Mouse (Mus musculus) MEL (cell line): Measurements from ENCODE around the gene Tfdp2. TPM values are rescaled to one million over a fixed set of nuclear protein-coding genes. Genes with fewer than 3 reads are reported as not detected.

Experiments
- DNase-seq: peaks from one replicate; pipeline ENCODE4 v3.0.0; 2011; ENCODE audit warnings: low read depth, low spot score
- H3K27ac ChIP-seq: 2 replicates; pipeline ENCODE4 v1.5.1; 2012; ENCODE audit warnings: low read depth, mild to moderate bottlenecking, control low read depth, low read length, moderate library complexity; ENCODE audit not compliant: control insufficient read depth
- H3K27me3 ChIP-seq, 2 experiments: fragments of 150-350 bp in 1 of 2; sonication (generic) in 1 of 2; 2 replicates each; pipeline ENCODE4 v1.6.1; 2012; ENCODE audit warnings: low read length in 2 of 2, mild to moderate bottlenecking in 2 of 2, improper control_type of control experiment in 1 of 2, moderate library complexity in 1 of 2; ENCODE audit not compliant: insufficient read depth in 2 of 2, control insufficient read depth in 1 of 2
- H3K36me3 ChIP-seq, 2 experiments: 2 replicates each; pipeline ENCODE4 v1.6.1; 2012 to 2014; ENCODE audit warnings: low read length in 2 of 2, improper control_type of control experiment in 1 of 2, inconsistent platforms in 1 of 2, mild to moderate bottlenecking in 1 of 2; ENCODE audit not compliant: insufficient read depth in 2 of 2, control insufficient read depth in 1 of 2
- H3K4me1 ChIP-seq, 2 experiments: fragments of 150-350 bp in 1 of 2; sonication (generic) in 1 of 2; 2 replicates each; pipeline ENCODE4 v1.6.1; 2012; ENCODE audit warnings: low read length in 2 of 2, improper control_type of control experiment in 1 of 2, mild to moderate bottlenecking in 1 of 2; ENCODE audit not compliant: insufficient read depth in 2 of 2, control insufficient read depth in 1 of 2
- H3K4me3 ChIP-seq, 2 experiments: fragments of 150-350 bp in 1 of 2; sonication (generic) in 1 of 2; 2 replicates each; pipeline ENCODE4 v1.5.1; 2012; ENCODE audit warnings: low read depth in 2 of 2, low read length in 2 of 2, mild to moderate bottlenecking in 2 of 2, moderate library complexity in 2 of 2, control low read depth in 1 of 2, improper control_type of control experiment in 1 of 2; ENCODE audit not compliant: control insufficient read depth in 1 of 2, insufficient read depth in 1 of 2
- H3K79me2 ChIP-seq: 2 replicates; pipeline ENCODE4 v1.6.1; 2012; ENCODE audit warnings: mild to moderate bottlenecking, low read length, moderate library complexity; ENCODE audit not compliant: control insufficient read depth, poor library complexity, insufficient read depth
- H3K9ac ChIP-seq: 2 replicates; pipeline ENCODE4 v1.6.1; 2012; ENCODE audit warnings: low read depth, mild to moderate bottlenecking, control low read depth, low read length, moderate library complexity; ENCODE audit not compliant: control insufficient read depth, poor library complexity, severe bottlenecking
- H3K9me3 ChIP-seq: fragments of 150-350 bp; sonication (generic); replicated peaks from 2 replicates; pipeline ENCODE4 v1.6.1; 2012; ENCODE audit warnings: mild to moderate bottlenecking, low read length, improper control_type of control experiment, moderate library complexity; ENCODE audit not compliant: insufficient read depth
- BHLHE40 ChIP-seq: IDR thresholded peaks from 2 replicates; pipeline ENCODE4 v1.6.1; 2012; ENCODE audit warnings: low read depth, mild to moderate bottlenecking, inconsistent platforms, low read length, improper control_type of control experiment, borderline replicate concordance
- CTCF ChIP-seq, 3 experiments: IDR thresholded peaks in 2 of 3; conservative IDR thresholded peaks in 1 of 3; 2 replicates each; pipeline ENCODE4 v1.5.1; 2011 to 2012; ENCODE audit warnings: low read length in 3 of 3, low read depth in 2 of 3, mild to moderate bottlenecking in 2 of 3, improper control_type of control experiment in 1 of 3, inconsistent platforms in 1 of 3, mixed read lengths in 1 of 3, moderate library complexity in 1 of 3; ENCODE audit not compliant: control insufficient read depth in 1 of 3, insufficient read depth in 1 of 3, poor library complexity in 1 of 3, severe bottlenecking in 1 of 3
- E2F4 ChIP-seq: IDR thresholded peaks from 2 replicates; pipeline ENCODE4 v1.6.1; 2011; ENCODE audit warnings: low read depth, low read length, improper control_type of control experiment, borderline replicate concordance
- ELF1 ChIP-seq: IDR thresholded peaks from 2 replicates; pipeline ENCODE4 v1.6.1; 2014; ENCODE audit warnings: low read depth, mild to moderate bottlenecking, inconsistent platforms, low read length, improper control_type of control experiment, moderate library complexity
- EP300 ChIP-seq, 2 experiments: IDR thresholded peaks; 2 replicates each; pipeline ENCODE4 v1.6.1; 2011; ENCODE audit warnings: improper control_type of control experiment in 2 of 2, low read length in 2 of 2, low read depth in 1 of 2, mild to moderate bottlenecking in 1 of 2
- ETS1 ChIP-seq: IDR thresholded peaks from 2 replicates; pipeline ENCODE4 v1.6.1; 2012; ENCODE audit warnings: low read depth, mild to moderate bottlenecking, inconsistent platforms, low read length, improper control_type of control experiment, moderate library complexity
- GABPA ChIP-seq: IDR thresholded peaks from 2 replicates; pipeline ENCODE4 v1.6.1; 2012; ENCODE audit warnings: low read depth, mild to moderate bottlenecking, inconsistent platforms, low read length, improper control_type of control experiment, moderate library complexity
- GATA1 ChIP-seq: IDR thresholded peaks from 2 replicates; pipeline ENCODE4 v1.6.1; 2011; ENCODE audit warnings: low read depth, low read length, improper control_type of control experiment
- MAZ ChIP-seq: IDR thresholded peaks from 2 replicates; pipeline ENCODE4 v1.6.1; 2012; ENCODE audit warnings: low read depth, mild to moderate bottlenecking, inconsistent platforms, low read length, improper control_type of control experiment
- MEF2A ChIP-seq: IDR thresholded peaks from 2 replicates; pipeline ENCODE4 v1.6.1; 2014; ENCODE audit warnings: low read depth, mild to moderate bottlenecking, inconsistent platforms, low read length, improper control_type of control experiment; ENCODE audit not compliant: poor library complexity, insufficient replicate concordance, severe bottlenecking; ENCODE audit errors: extremely low read depth
- MYB ChIP-seq: IDR thresholded peaks from 2 replicates; pipeline ENCODE4 v1.6.1; 2011; ENCODE audit warnings: mild to moderate bottlenecking, low read depth, low read length, improper control_type of control experiment
- RAD21 ChIP-seq: IDR thresholded peaks from 2 replicates; pipeline ENCODE4 v1.6.1; 2011; ENCODE audit warnings: mild to moderate bottlenecking, low read depth, low read length, improper control_type of control experiment
- SMC3 ChIP-seq: IDR thresholded peaks from 2 replicates; pipeline ENCODE4 v1.6.1; 2011; ENCODE audit warnings: low read depth, low read length, improper control_type of control experiment
- UBTF ChIP-seq: IDR thresholded peaks from 2 replicates; pipeline ENCODE4 v1.6.1; 2012; ENCODE audit warnings: low read depth, mild to moderate bottlenecking, inconsistent platforms, low read length, improper control_type of control experiment, moderate library complexity, borderline replicate concordance; ENCODE audit not compliant: insufficient read depth
- USF1 ChIP-seq: IDR thresholded peaks from 2 replicates; pipeline ENCODE4 v1.6.1; 2014; ENCODE audit warnings: low read depth, mild to moderate bottlenecking, inconsistent platforms, low read length, improper control_type of control experiment, moderate library complexity
- USF2 ChIP-seq, 2 experiments: IDR thresholded peaks; 2 replicates each; pipeline ENCODE4 v1.6.1; 2011 to 2012; ENCODE audit warnings: improper control_type of control experiment in 2 of 2, low read length in 2 of 2, borderline replicate concordance in 1 of 2, inconsistent platforms in 1 of 2, low read depth in 1 of 2, mild to moderate bottlenecking in 1 of 2; ENCODE audit not compliant: insufficient read depth in 1 of 2
- ZNF384 ChIP-seq: IDR thresholded peaks from 2 replicates; pipeline ENCODE4 v1.6.1; 2012; ENCODE audit warnings: low read depth, mild to moderate bottlenecking, inconsistent platforms, low read length, improper control_type of control experiment
- polyA plus RNA-seq, 2 experiments: library from polyadenylated mRNA; stranded (reverse) in 1 of 2; unstranded in 1 of 2; fragments of >175 nt in 1 of 2; fragments of >200 nt in 1 of 2; gene quantifications; 2 replicates each; pipeline versions ENCODE4 v1.2.1 to v1.2.4; 2012; ENCODE audit warnings: low replicate concordance in 2 of 2, low read depth in 1 of 2; ENCODE audit not compliant: insufficient read length in 2 of 2, insufficient read depth in 1 of 2, missing spikeins in 1 of 2
- total RNA-seq: library from RNA; depleted of rRNA; stranded (reverse); fragments of 300-350 nt; gene quantifications from 2 replicates; pipeline ENCODE4 v1.2.3, GENCODE M21; 2012

The Tfdp2 gene
- total and polyA plus RNA-seq, 3 experiments = 7.7 to 15.4 TPM; not detected in 1

DNA sequence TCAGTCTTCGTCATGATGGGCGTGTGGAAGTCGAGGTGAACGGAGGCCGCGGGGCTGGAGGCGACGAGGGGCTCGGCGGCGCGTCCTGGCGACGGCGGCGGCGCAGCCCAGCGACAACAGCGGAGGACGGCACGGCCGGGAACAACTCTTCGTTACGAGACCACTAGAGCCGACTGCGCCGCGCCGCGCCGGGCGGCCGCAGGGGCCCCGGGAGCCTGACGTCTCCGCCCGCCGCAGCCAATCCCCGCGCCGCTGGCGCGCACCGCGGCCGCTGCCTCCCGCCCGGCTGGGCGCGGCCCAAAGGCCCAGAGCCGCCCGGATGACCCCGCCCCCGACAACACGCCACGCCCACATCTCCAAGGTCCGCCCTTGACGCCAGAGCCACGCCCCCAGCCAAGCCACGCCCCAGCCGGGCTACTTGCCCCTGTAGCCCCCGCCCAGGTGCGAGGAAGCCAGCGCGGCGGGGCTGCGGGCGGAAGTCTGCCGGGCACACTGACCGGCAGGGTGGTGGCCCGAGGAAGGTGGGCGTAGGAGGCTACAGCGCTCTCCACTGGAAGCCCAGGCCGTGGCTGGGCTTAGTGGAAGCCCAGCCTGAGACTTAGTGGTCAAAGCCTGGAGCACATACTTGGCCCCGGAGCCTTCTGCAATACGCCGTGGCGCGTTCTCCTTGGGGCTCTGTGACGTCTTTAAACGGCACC is 168.2 kb downstream of the Tfdp2 start, which contains the start of gene Atp1b3 (continued):
- no peak for TF ChIP-seq USF2 (IDR thresholded peaks at IDR 0.05; ENCODE audit: borderline replicate concordance in 1 of 2, insufficient read depth in 1 of 2, low read depth in 1 of 2, low read length in 2 of 2)
- no peak for TF ChIP-seq GABPA
- no peak for TF ChIP-seq ZNF384
- no peak for TF ChIP-seq GATA1
- TF ChIP-seq USF1 = no peak
- peak; percentile 57; the same call in 1 of the 2 replicates for TF ChIP-seq ELF1
- TF ChIP-seq RAD21 = no peak

DNA sequence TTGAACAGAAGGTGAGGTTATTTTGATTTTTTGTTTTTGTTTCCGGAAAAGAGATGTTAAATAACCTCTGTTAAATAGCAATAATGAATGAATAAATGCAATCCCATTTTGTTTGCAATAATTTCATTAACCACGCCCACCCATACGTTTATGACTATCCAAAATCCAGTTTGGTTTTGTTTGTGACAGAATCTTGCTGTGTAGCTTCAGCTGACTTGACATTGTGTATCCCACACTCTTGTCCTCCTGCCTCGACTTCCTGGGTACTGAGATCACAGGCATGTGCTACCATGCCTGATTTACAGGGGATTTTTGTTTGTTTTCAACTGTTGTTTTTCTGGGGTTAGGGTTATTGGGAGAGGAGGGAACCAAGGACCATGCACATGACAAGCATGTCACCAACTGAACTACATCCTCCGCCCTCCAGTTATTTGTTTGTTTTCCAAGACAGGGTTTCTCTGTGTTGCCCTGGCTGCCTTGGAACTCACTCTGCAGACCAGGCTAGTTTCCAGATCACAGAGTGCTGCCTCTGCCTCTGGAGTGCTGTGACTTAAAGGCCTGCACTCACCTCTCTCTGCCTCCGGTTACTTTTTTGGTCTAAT is 169.3 kb downstream of the Tfdp2 start:
- Histone ChIP-seq H3K36me3 (peaks cover 0 to 23% of the 10 kb centered on the region in 2 experiments; a peak in 2 of 4 replicates), H3K9me3 (no peaks in the 10 kb centered on the region), H3K9ac (peak overlapping the region; percentile 53), H3K4me3 (peak overlapping the region; percentile 50 to 94), H3K79me2 (peaks cover 27% of the 10 kb centered on the region), H3K27me3 (no peaks in the 10 kb centered on the region), H3K4me1 (peaks cover 8 to 12% of the 10 kb centered on the region in 2 experiments), H3K27ac (no peak overlapping the region)
- peak; percentile 54 for DNase-seq
- TF ChIP-seq MAZ = no peak
- TF ChIP-seq CTCF (IDR thresholded peaks at IDR 0.05 in 2 of 3, conservative IDR thresholded peaks at IDR 0.05 in 1 of 3; ENCODE audit: control insufficient read depth in 1 of 3, insufficient read depth in 1 of 3, low read depth in 2 of 3, low read length in 3 of 3, poor library complexity in 1 of 3, severe bottlenecking in 1 of 3) = no peak
- no peak for TF ChIP-seq BHLHE40
- TF ChIP-seq E2F4 = no peak
- TF ChIP-seq MEF2A = no peak
- no peak for TF ChIP-seq ETS1
- no peak for TF ChIP-seq SMC3
- TF ChIP-seq ELF1 = no peak
- TF ChIP-seq EP300 (IDR thresholded peaks at IDR 0.05; ENCODE audit: low read depth in 1 of 2, low read length in 2 of 2) = no peak
- TF ChIP-seq MYB = no peak
- no peak for TF ChIP-seq RAD21
- TF ChIP-seq UBTF = no peak
